Mouse (Mus musculus) limb, embryonic 15.5 days (tissue): ENCODE measurements around the gene A630095N17Rik. TPM values are rescaled to one million over a fixed set of nuclear protein-coding genes. Genes with fewer than 3 reads are reported as not detected.

Experiments
- ATAC-seq: fragments of 200-750 bp; cut with Nextera tagmentation; 2 replicates; pipeline ENCODE4 v1.8.0; 2017; ENCODE audit warnings: low read depth, moderate TSS enrichment; ENCODE audit not compliant: insufficient number of reproducible peaks, low FRiP score, low TSS enrichment
- H3K27ac ChIP-seq: fragments of 300-500 bp; sonication (generic); 2 replicates; pipeline ENCODE4 v1.5.1; 2015; ENCODE audit warnings: moderate library complexity, mild to moderate bottlenecking, inconsistent platforms
- H3K27me3 ChIP-seq: fragments of 300-500 bp; sonication (generic); 2 replicates; pipeline ENCODE4 v1.6.1; 2015; ENCODE audit warnings: inconsistent platforms
- H3K36me3 ChIP-seq: fragments of 300-500 bp; sonication (generic); 2 replicates; pipeline ENCODE4 v1.6.1; 2015; ENCODE audit warnings: inconsistent platforms
- H3K4me1 ChIP-seq: fragments of 300-500 bp; sonication (generic); 2 replicates; pipeline ENCODE4 v1.6.1; 2015; ENCODE audit warnings: inconsistent platforms
- H3K4me2 ChIP-seq: fragments of 300-500 bp; sonication (generic); 2 replicates; pipeline ENCODE4 v1.6.1; 2015; ENCODE audit warnings: mild to moderate bottlenecking, inconsistent platforms
- H3K4me3 ChIP-seq: fragments of 300-500 bp; sonication (generic); 2 replicates; pipeline ENCODE4 v1.5.1; 2015; ENCODE audit warnings: mild to moderate bottlenecking, inconsistent platforms
- H3K9ac ChIP-seq: fragments of 300-500 bp; sonication (generic); 2 replicates; pipeline ENCODE4 v1.6.1; 2015; ENCODE audit warnings: inconsistent platforms
- H3K9me3 ChIP-seq: fragments of 300-500 bp; sonication (generic); 2 replicates; pipeline ENCODE4 v1.6.1; 2016; ENCODE audit warnings: inconsistent platforms
- WGBS: fragments of 180-500 bp; shearing (Covaris S2); methylation state at CpG from one replicate; pipeline ENCODE4 v1.1.7; 2015; 5-methylcytosine and 5-hydroxymethylcytosine counted together
- polyA plus RNA-seq: library from polyadenylated mRNA; unstranded; fragments of >200 nt; fragmentation: Nextera tagmentation; extraction: Ambion mirVana; gene quantifications from 2 replicates; pipeline ENCODE4 v1.2.1, GENCODE M21; 2015

The A630095N17Rik gene
- polyA plus RNA-seq, 1 experiment from 2014 or later: not detected

DNA sequence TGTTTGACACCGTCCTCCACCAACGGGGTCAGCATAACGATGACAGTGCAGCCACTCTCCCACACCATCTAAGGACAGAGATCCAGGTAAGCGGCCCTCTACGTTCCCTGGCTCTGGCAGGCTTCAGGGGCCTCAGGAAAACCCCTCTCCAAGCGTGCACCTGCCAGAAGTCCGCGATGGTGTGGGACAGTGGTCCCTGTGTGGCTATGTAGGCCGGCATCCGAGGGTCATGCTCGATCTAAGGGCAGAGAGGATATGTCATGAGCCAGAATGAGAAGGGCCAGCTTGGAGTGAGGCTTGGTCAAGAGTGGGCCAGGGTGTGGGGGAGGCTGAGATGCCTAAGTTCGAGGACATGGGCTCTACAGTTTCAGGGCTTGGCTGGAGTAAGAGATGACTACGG, 20.4 kb upstream of the A630095N17Rik start:
- 75% methylated on average over 13 of the region's 13 CpGs for WGBS
- Histone ChIP-seq H3K4me3 (no peak overlapping the region), H3K4me2 (no peak overlapping the region), H3K9me3 (no peaks in the 10 kb centered on the region), H3K4me1 (peaks cover 20% of the 10 kb centered on the region), H3K36me3 (no peaks in the 10 kb centered on the region), H3K27ac (no peak overlapping the region), H3K9ac (no peak overlapping the region), H3K27me3 (peaks cover 12% of the 10 kb centered on the region; the same call in 1 of the 2 replicates)
- no peak for ATAC-seq

GRCm38 (mm10) chr1:75251112-75251970, 19.4 kb upstream of the A630095N17Rik start:
- H3K4me2 ChIP-seq: peak overlapping the region; percentile 49
- H3K4me3 ChIP-seq: peak overlapping the region; percentile 26
- no peak overlapping the region for H3K27ac ChIP-seq
- 2% methylated on average over 21 of the region's 22 CpGs for WGBS
- H3K9me3 ChIP-seq: no peaks in the 10 kb centered on the region
- peaks cover 9% of the 10 kb centered on the region; the same call in 1 of the 2 replicates for H3K27me3 ChIP-seq
- no peak; the same call in 1 of the 2 replicates for ATAC-seq
- peaks cover 22% of the 10 kb centered on the region for H3K4me1 ChIP-seq
- no peaks in the 10 kb centered on the region for H3K36me3 ChIP-seq
- H3K9ac ChIP-seq: no peak overlapping the region

- no peak overlapping the region for H3K4me3 ChIP-seq
- ATAC-seq: no peak
- no peak overlapping the region for H3K9ac ChIP-seq
- no peak overlapping the region for H3K4me2 ChIP-seq
- no peaks in the 10 kb centered on the region for H3K36me3 ChIP-seq
- no peak overlapping the region for H3K27ac ChIP-seq
- H3K27me3 ChIP-seq: peaks cover 9% of the 10 kb centered on the region; the same call in 1 of the 2 replicates
- no peaks in the 10 kb centered on the region for H3K9me3 ChIP-seq
- WGBS: 45% methylated on average over 3 of the region's 3 CpGs
- peaks cover 22% of the 10 kb centered on the region for H3K4me1 ChIP-seq
Measured at GRCm38 (mm10) chr1:75250498-75250897, 18.6 kb upstream of the A630095N17Rik start.

DNA sequence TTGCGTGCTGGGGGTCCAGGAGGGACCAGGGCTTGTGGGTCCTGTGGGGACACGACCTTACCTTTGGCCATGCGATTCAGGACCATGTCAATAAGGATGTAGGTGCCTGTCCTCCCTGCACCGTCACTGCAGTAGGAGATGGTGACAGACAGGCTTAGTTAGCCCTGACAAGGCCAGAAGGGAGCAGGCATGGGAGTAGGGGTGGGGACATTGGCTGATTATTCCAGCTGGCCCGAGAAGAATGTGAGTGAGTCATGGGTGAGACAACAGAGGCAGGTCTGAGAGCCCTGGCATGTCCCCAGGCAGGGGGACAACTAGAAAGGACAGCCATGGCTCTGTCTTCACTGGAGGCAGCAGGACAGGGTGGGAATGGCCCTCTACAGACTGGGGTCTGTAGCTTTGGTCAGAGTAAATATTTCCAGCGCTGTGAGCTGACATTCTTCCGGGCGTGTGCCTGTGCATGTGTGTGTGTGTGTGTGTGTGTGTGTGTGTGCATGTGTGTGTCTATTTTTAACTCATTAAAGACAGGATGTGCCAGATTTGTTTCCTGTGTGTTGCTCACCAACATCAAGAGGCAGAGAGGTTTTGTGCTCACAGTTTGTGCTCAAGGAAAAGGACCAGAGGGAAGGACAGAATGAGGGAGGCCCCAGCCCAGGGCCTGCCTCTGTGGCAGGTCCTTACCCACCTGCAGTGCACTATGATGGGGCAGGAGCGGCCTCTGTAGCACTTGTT, 16.3 kb upstream of the A630095N17Rik start:
- Histone ChIP-seq H3K36me3 (peaks cover 14% of the 10 kb centered on the region), H3K9ac (no peak overlapping the region), H3K4me1 (peaks cover 22% of the 10 kb centered on the region), H3K4me3 (no peak overlapping the region), H3K27ac (peak overlapping the region; percentile 50), H3K27me3 (peaks cover 9% of the 10 kb centered on the region; the same call in 1 of the 2 replicates), H3K4me2 (no peak overlapping the region), H3K9me3 (no peaks in the 10 kb centered on the region)
- 0 out of 2 replicates have a peak, but pooled peaks have one; percentile 15 for ATAC-seq
- 41% methylated on average over 9 of the region's 9 CpGs for WGBS

GRCm38 (mm10) chr1:75247071-75247930, 15.4 kb upstream of the A630095N17Rik start:
- 81% methylated on average over 16 of the region's 16 CpGs for WGBS
- Histone ChIP-seq H3K4me2 (no peak overlapping the region), H3K9ac (no peak overlapping the region), H3K4me1 (peaks cover 22% of the 10 kb centered on the region), H3K4me3 (no peak overlapping the region), H3K27me3 (peaks cover 3% of the 10 kb centered on the region; the same call in 1 of the 2 replicates), H3K36me3 (peaks cover 22% of the 10 kb centered on the region), H3K27ac (peak overlapping the region; percentile 50; the same call in 1 of the 2 replicates), H3K9me3 (no peaks in the 10 kb centered on the region)
- ATAC-seq: no peak

DNA sequence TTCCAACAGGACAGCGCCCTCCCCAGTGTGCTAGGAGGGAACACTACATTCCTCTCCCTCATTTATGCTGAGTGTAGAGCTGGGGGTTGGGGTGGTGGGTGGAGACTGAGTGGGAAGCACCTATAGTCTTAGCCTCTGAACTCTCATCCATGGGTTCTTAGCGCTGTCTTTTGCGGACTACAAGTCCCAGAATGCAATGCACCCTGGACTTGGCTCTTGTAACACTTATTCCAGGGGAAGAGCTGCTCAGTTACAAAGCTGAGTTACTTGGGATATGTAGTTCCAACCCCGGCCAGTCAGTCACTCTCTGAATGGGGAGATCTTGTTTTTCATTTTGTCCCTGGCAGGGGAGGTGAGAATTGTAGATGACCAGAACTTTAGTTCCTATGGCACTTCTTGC, 12.9 kb upstream of the A630095N17Rik start:
- no peak; the same call in 1 of the 2 replicates for ATAC-seq
- no peaks in the 10 kb centered on the region for H3K9me3 ChIP-seq
- no peak overlapping the region for H3K4me2 ChIP-seq

DNA sequence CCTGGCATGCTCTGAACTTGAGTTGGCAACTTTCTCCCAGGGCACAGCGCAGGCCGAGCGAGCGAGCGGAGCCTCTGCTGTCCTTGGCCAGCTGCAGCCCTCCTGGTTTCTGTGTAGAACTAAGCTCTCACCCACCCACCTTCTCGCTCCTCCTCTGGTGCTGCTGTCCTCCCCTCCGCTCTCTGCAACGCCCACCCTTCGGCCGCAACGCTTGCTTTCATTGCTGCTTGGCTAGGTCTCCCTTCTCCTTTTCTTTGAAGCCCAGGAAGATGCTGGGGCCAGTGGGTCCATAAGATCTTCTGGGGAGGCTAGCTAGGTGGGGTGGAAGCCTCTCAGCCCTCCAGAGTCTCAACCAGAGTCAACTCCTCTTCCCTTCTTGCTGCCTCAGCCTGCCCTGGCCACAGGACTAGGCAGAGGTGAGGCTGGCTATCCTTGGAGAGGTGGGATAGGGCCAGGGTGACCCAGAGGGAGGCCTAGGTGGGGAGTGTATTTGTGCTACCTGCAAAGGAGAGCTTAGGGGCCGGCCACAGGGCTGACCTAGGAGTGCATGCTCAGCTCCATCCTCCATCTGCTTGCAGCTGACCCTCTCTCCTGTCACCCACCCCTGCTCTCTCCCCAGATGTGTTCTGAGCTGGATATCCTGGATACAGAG, 12.4 kb upstream of the A630095N17Rik start:
- Histone ChIP-seq H3K4me3 (no peak overlapping the region), H3K4me2 (no peak overlapping the region), H3K9me3 (no peaks in the 10 kb centered on the region), H3K4me1 (peaks cover 15% of the 10 kb centered on the region; the same call in 1 of the 2 replicates), H3K36me3 (peaks cover 44% of the 10 kb centered on the region), H3K9ac (no peak overlapping the region), H3K27ac (no peak overlapping the region), H3K27me3 (no peaks in the 10 kb centered on the region)
- no peak for ATAC-seq
- 89% methylated on average over 12 of the region's 12 CpGs for WGBS

More for the DNA sequence above, 12.9 kb upstream of the A630095N17Rik start:
- no peak overlapping the region for H3K27ac ChIP-seq
- H3K4me1 ChIP-seq: peaks cover 15% of the 10 kb centered on the region; the same call in 1 of the 2 replicates
- no peak overlapping the region for H3K4me3 ChIP-seq
- no peaks in the 10 kb centered on the region for H3K27me3 ChIP-seq
- 27% methylated on average over 4 of the region's 4 CpGs for WGBS
- no peak overlapping the region for H3K9ac ChIP-seq
- H3K36me3 ChIP-seq: peaks cover 41% of the 10 kb centered on the region

DNA sequence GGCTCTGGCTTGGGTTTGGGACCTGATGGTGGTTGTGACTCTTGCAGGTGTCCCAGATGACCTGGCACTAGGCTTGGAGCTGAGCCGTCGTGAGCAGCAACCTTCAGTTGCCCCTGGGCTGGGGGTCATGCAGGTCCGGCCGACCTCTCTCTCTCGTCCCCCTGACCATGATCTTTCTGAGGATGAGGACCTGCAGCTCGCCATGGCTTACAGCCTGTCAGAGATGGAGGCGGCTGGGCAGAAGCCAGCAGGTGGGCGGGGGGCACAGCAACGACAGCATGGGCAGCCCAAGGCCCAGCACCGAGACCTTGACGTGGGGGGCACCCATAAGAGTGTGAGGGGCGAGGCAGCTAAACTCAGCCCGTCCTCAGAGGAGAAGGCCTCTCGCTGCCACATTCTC, 11.5 kb upstream of the A630095N17Rik start:
- no peak overlapping the region for H3K4me2 ChIP-seq
- no peak overlapping the region for H3K9ac ChIP-seq
- H3K27me3 ChIP-seq: no peaks in the 10 kb centered on the region
- 90% methylated on average over 14 of the region's 14 CpGs for WGBS
- no peak for ATAC-seq
- H3K4me3 ChIP-seq: no peak overlapping the region
- H3K4me1 ChIP-seq: peaks cover 13% of the 10 kb centered on the region; the same call in 1 of the 2 replicates
- H3K27ac ChIP-seq: no peak overlapping the region
- no peaks in the 10 kb centered on the region for H3K9me3 ChIP-seq
- peaks cover 47% of the 10 kb centered on the region for H3K36me3 ChIP-seq

GRCm38 (mm10) chr1:75239591-75239990, 7.7 kb upstream of the A630095N17Rik start:
- ATAC-seq: no peak
- WGBS: 51% methylated on average over 10 of the region's 10 CpGs
- Histone ChIP-seq H3K4me3 (no peak overlapping the region), H3K4me1 (peaks cover 13% of the 10 kb centered on the region), H3K27ac (no peak overlapping the region), H3K4me2 (no peak overlapping the region), H3K9me3 (no peaks in the 10 kb centered on the region), H3K27me3 (no peaks in the 10 kb centered on the region), H3K36me3 (peaks cover 47% of the 10 kb centered on the region), H3K9ac (no peak overlapping the region)

DNA sequence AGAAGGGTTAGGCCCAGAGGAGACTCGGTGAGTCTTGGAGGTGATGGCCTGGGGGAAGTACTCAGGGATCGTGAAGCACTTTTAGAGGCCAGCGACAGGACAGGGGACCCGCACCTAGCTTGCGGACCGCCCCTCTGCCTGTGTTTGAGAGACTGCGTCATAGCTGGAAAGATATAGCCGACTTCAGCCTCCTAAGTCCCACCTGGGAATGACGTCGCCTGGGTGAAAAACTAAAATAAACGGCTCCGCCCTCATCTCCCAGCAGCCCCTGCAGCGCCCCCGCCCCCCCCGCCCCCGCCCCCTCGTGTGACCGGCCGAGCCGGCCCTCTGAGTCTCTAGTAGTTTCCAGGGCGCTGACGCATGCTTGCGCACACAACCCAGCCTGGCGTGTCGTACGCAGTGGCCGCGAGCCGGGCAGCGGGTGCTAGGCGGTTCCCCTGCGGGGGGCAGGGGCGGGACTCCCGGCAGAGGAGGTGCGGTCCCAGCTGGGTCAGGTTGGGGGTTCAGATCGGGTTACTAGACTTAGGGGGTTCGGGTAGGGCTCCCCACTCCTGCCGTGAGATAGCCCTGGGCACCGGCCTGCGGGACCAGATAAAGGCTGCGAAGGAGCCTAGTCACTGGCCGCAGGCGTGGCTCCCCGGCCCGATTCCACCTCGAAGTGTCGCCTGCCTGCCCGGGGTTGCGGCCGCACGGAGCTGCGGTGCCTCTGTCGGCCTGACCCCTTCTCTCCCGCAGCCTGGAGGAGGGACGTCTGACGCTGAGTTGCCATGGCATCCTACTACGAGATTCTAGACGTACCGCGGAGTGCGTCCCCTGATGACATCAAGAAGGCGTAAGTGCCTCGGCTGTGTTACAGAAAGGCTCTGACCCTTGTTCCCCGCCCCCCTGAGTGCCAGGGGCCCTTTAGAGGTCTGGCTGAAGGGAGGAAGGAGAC, 4.5 kb upstream of the A630095N17Rik start, which contains the start of gene Dnajb2:
Gene Dnajb2, plus strand, starts transcription at position 290 of the 934 bp plus-strand sequence.
- H3K27ac ChIP-seq: peak within 1 kb of the TSS; percentile 88
- peak; percentile 83 for ATAC-seq
- H3K9me3 ChIP-seq: no peaks in the 10 kb centered on the region
- H3K36me3 ChIP-seq: peaks cover 17% of the 10 kb centered on the region
- H3K27me3 ChIP-seq: no peaks in the 10 kb centered on the region
- peak within 1 kb of the TSS; percentile 92 for H3K4me2 ChIP-seq
- peaks cover 13% of the 10 kb centered on the region for H3K4me1 ChIP-seq
- peak within 1 kb of the TSS; percentile 75 for H3K9ac ChIP-seq
- under 1% methylated on average over 61 of the region's 64 CpGs for WGBS
- H3K4me3 ChIP-seq: peak within 1 kb of the TSS; percentile 80
